Mouse (Mus musculus) forebrain, embryonic 15.5 days (tissue): ENCODE data around the gene Mcm3. TPM values are rescaled to one million over a fixed set of nuclear protein-coding genes. Genes with fewer than 3 reads are reported as not detected.
"Not testable (repeated sequence)": the region's sequence is repeated elsewhere in the genome, so short reads cannot be mapped to it uniquely, and the experiment has no call there.

Source experiments
- ATAC-seq: fragments of 200-750 bp; cut with Nextera tagmentation; replicated peaks from 2 replicates; pipeline ENCODE4 v1.8.0; 2017; ENCODE audit warnings: mild to moderate bottlenecking, moderate TSS enrichment, moderate library complexity
- H3K27ac ChIP-seq: fragments of 300-500 bp; sonication (generic); replicated peaks from 2 replicates; pipeline ENCODE4 v1.5.1; 2015; ENCODE audit warnings: mild to moderate bottlenecking, inconsistent platforms
- H3K27me3 ChIP-seq: fragments of 300-500 bp; sonication (generic); 2 replicates; pipeline ENCODE4 v1.6.1; 2015; ENCODE audit warnings: inconsistent platforms
- H3K36me3 ChIP-seq: fragments of 300-500 bp; sonication (generic); 2 replicates; pipeline ENCODE4 v1.6.1; 2015; ENCODE audit warnings: mild to moderate bottlenecking, inconsistent platforms
- H3K4me1 ChIP-seq: fragments of 300-500 bp; sonication (generic); 2 replicates; pipeline ENCODE4 v1.6.1; 2015; ENCODE audit warnings: inconsistent platforms
- H3K4me2 ChIP-seq: fragments of 300-500 bp; sonication (generic); replicated peaks from 2 replicates; pipeline ENCODE4 v1.6.1; 2015; ENCODE audit warnings: mild to moderate bottlenecking, inconsistent platforms
- H3K4me3 ChIP-seq: fragments of 300-500 bp; sonication (generic); 2 replicates; pipeline ENCODE4 v1.5.1; 2015; ENCODE audit warnings: mild to moderate bottlenecking, inconsistent platforms
- H3K9ac ChIP-seq: fragments of 300-500 bp; sonication (generic); replicated peaks from 2 replicates; pipeline ENCODE4 v1.6.1; 2015; ENCODE audit warnings: mild to moderate bottlenecking, inconsistent platforms
- H3K9me3 ChIP-seq: fragments of 300-500 bp; sonication (generic); 2 replicates; pipeline ENCODE4 v1.6.1; 2016; ENCODE audit warnings: inconsistent platforms
- WGBS: fragments of 180-500 bp; shearing (Covaris S2); methylation state at CpG from one replicate; pipeline ENCODE4 v1.1.7; 2015; ENCODE audit warnings: mixed read lengths; 5-methylcytosine and 5-hydroxymethylcytosine counted together
- polyA plus RNA-seq: library from polyadenylated mRNA; unstranded; fragments of >200 nt; fragmentation: Nextera tagmentation; extraction: Ambion mirVana; gene quantifications from 2 replicates; pipeline ENCODE4 v1.2.1, GENCODE M21; 2015

The Mcm3 gene
- polyA plus RNA-seq, 1 experiment from 2014 or later, result 51.8 TPM

DNA sequence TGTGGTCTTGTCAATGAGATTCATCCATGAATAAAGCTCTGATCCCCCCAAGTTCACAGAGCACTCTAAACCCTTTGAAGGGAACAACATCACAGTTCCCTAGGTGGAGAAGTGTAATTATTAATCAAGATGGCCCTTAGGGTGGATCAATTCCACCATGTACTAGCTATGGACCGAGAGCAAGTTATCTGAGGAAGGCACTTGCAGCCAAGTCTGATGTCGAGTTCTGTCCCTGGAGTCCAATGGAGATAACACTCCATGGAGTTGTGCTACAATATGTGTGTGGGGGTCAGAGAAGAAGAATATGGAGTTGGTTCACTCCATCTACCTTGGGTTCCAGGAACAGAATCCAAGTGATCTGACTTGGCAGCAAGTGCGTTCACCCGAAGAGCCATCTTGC lies 25.4 kb downstream of the Mcm3 start:
- Histone ChIP-seq H3K36me3 (no peaks in the 10 kb centered on the region), H3K4me2 (no peak overlapping the region), H3K9ac (no peak overlapping the region), H3K9me3 (no peaks in the 10 kb centered on the region), H3K27ac (no peak overlapping the region), H3K27me3 (no peaks in the 10 kb centered on the region), H3K4me3 (no peak overlapping the region), H3K4me1 (no peaks in the 10 kb centered on the region)
- ATAC-seq, result no peak
- 94% methylated on average over 4 of the region's 4 CpGs for WGBS

DNA sequence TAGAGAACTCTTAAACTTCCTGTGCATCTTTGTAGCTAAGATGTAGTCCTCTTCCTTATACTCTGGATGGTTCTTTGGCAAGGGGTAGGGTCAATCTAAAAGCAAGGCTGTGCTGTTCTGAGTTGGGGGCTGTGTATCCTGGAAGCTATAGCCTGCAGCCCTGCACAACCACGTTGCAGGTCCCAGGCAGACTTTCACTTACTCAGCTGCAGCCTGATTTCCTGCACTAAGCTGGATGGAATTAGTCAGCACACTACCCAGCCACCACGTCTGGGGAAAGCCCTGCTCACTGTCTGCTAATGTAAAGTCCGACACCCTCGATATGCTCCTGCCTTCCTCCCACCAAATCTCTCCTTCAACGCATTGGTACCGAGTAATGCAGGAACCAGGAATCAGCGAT lies 28.7 kb downstream of the Mcm3 start:
- ATAC-seq, result no peak
- Histone ChIP-seq H3K27me3 (no peaks in the 10 kb centered on the region), H3K4me1 (no peaks in the 10 kb centered on the region), H3K4me2 (no peak overlapping the region), H3K36me3 (no peaks in the 10 kb centered on the region), H3K4me3 (no peak overlapping the region), H3K9ac (no peak overlapping the region), H3K27ac (no peak overlapping the region), H3K9me3 (no peaks in the 10 kb centered on the region)
- WGBS, result 76% methylated on average over 7 of the region's 7 CpGs

GRCm38 (mm10) chr1:20790517-20790916 lies 29.6 kb downstream of the Mcm3 start, which contains the start of gene Il17f:
Gene Il17f, minus strand, starts transcription at chr1:20790617.
- H3K4me1 ChIP-seq, H3K9me3 ChIP-seq, ATAC-seq, H3K4me2 ChIP-seq, H3K36me3 ChIP-seq, H3K9ac ChIP-seq, H3K27ac ChIP-seq, H3K4me3 ChIP-seq, H3K27me3 ChIP-seq: not testable (repeated sequence)
- WGBS, result 100% methylated on average over 1 of the region's 1 CpGs

DNA sequence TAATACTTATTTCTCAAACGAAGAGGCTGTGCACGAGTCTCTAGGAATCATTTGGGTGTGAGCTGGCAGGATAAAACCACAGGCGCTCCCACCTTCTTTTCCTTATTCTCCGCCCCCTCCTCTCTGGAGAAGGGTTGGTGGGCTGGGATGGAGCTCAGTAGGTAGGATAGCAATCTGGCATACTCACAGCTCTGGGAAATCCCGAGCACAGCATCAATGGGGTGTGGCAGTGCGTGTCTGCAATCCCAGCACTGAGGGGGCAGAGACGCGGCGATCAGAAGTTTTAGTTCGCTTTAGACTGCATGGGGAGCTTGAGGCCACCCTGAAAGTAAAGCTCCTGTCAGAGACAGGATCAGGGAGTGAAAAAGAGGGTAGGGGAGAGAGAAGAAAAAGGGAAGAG lies 31.7 kb downstream of the Mcm3 start:
- 42% methylated on average over 10 of the region's 10 CpGs for WGBS

DNA sequence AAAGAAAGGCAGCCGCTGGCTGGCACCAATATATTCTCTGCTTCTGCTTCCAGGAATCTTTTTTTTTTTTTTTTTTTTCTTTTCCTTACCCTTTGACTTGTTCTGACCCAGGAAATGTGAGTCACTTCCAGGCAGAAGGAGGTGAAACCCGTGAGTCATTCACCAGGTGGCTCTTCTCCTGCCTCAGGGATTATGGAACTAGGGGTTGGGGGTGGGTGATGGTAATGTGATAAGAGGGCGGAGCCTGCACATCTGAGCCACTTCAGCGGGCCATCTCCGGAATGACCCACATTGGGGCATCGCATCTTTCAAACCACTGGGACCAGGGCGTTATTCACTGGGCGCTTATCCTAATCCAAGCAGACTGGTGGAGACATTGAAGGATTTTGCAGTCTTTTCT lies 33.1 kb downstream of the Mcm3 start:
- no peak for ATAC-seq
- no peak overlapping the region for H3K4me3 ChIP-seq
- H3K27ac ChIP-seq, result no peak overlapping the region
- WGBS, result 64% methylated on average over 8 of the region's 8 CpGs
- no peak overlapping the region for H3K9ac ChIP-seq
- H3K36me3 ChIP-seq, result no peaks in the 10 kb centered on the region
- H3K9me3 ChIP-seq, result no peaks in the 10 kb centered on the region
- no peaks in the 10 kb centered on the region for H3K4me1 ChIP-seq
- H3K4me2 ChIP-seq, result no peak overlapping the region
- H3K27me3 ChIP-seq, result no peaks in the 10 kb centered on the region

More for the DNA sequence above, 31.7 kb downstream of the Mcm3 start:
- Histone ChIP-seq H3K27ac (no peak overlapping the region), H3K9ac (no peak overlapping the region), H3K4me1 (no peaks in the 10 kb centered on the region), H3K4me2 (no peak overlapping the region), H3K36me3 (no peaks in the 10 kb centered on the region), H3K27me3 (no peaks in the 10 kb centered on the region), H3K9me3 (no peaks in the 10 kb centered on the region), H3K4me3 (no peak overlapping the region)
- no peak for ATAC-seq

GRCm38 (mm10) chr1:20778366-20778765 lies 41.7 kb downstream of the Mcm3 start:
- no peak overlapping the region for H3K4me2 ChIP-seq
- 74% methylated on average over 2 of the region's 2 CpGs for WGBS
- no peaks in the 10 kb centered on the region for H3K9me3 ChIP-seq
- H3K27me3 ChIP-seq, result no peaks in the 10 kb centered on the region
- no peaks in the 10 kb centered on the region for H3K4me1 ChIP-seq
- H3K9ac ChIP-seq, result no peak overlapping the region
- H3K4me3 ChIP-seq, result no peak overlapping the region
- H3K36me3 ChIP-seq, result no peaks in the 10 kb centered on the region
- ATAC-seq, result no peak
- no peak overlapping the region for H3K27ac ChIP-seq

- WGBS, result 82% methylated on average over 4 of the region's 4 CpGs
- not testable (repeated sequence) for ATAC-seq
These were observed 45.9 kb downstream of the Mcm3 start for GRCm38 (mm10) chr1:20774026-20774730.

DNA sequence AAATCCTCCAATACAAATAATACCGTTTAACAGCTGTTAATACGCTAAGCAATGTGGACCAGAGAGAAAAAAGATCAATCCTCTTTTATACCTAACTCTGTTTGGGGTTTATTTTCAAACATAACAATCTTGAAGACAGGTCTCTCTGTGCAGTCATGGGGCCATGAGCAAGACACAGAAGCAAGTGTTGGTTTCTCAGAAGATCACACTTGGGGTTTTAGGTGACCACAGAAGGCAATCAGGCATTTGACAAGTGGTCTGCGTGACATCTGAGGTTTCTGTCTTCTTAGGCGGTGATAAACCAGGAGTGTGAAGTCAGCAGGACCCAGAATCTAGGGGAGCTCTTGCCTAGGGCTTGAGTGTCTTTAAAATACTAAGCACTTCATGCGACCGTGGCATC lies 53.6 kb downstream of the Mcm3 start:
- no peaks in the 10 kb centered on the region for H3K27me3 ChIP-seq
- H3K27ac ChIP-seq, result no peak overlapping the region
- H3K4me1 ChIP-seq, result no peaks in the 10 kb centered on the region
- H3K9me3 ChIP-seq, result no peaks in the 10 kb centered on the region
- no peak overlapping the region for H3K9ac ChIP-seq
- no peak overlapping the region for H3K4me3 ChIP-seq
- H3K36me3 ChIP-seq, result no peaks in the 10 kb centered on the region
- 84% methylated on average over 6 of the region's 6 CpGs for WGBS
- ATAC-seq, result no peak
- H3K4me2 ChIP-seq, result no peak overlapping the region

More at GRCm38 (mm10) chr1:20774026-20774730, 45.9 kb downstream of the Mcm3 start:
- not testable (repeated sequence) for H3K36me3 ChIP-seq, H3K4me2 ChIP-seq, H3K27ac ChIP-seq, H3K4me3 ChIP-seq, H3K4me1 ChIP-seq, H3K27me3 ChIP-seq, H3K9me3 ChIP-seq, H3K9ac ChIP-seq

DNA sequence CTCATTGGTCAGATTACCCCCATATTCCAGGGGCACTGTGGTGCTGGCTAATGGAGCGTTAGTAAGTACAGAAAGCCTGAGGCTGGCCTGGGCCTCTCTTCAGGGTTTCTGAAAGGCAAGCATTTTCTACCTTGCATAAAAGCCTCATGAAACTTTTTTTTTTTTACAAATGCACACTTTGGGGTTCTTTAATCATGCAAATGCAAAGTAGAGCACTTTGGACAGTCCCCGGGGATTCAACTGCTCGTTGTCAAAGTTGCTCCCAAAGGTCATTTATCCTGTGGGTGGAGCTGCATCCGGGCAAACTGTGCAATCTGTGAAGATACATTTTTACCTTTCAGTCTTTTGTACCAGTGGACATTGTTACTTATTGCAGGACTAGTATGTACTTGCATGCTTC lies 58.7 kb downstream of the Mcm3 start:
- no peak overlapping the region for H3K9ac ChIP-seq
- WGBS, result 33% methylated on average over 4 of the region's 4 CpGs
- no peaks in the 10 kb centered on the region for H3K4me1 ChIP-seq
- no peak overlapping the region for H3K4me3 ChIP-seq
- no peaks in the 10 kb centered on the region for H3K27me3 ChIP-seq
- H3K27ac ChIP-seq, result no peak overlapping the region
- no peak for ATAC-seq
- no peaks in the 10 kb centered on the region for H3K36me3 ChIP-seq
- H3K4me2 ChIP-seq, result no peak overlapping the region
- H3K9me3 ChIP-seq, result no peaks in the 10 kb centered on the region

- H3K9me3 ChIP-seq, result no peaks in the 10 kb centered on the region
- 91% methylated on average over 5 of the region's 5 CpGs for WGBS
- H3K9ac ChIP-seq, result no peak overlapping the region
- no peak overlapping the region for H3K4me2 ChIP-seq
- H3K36me3 ChIP-seq, result no peaks in the 10 kb centered on the region
- no peak for ATAC-seq
- no peaks in the 10 kb centered on the region for H3K4me1 ChIP-seq
- H3K27me3 ChIP-seq, result no peaks in the 10 kb centered on the region
- no peak overlapping the region for H3K27ac ChIP-seq
- H3K4me3 ChIP-seq, result no peak overlapping the region
These were observed 59.8 kb downstream of the Mcm3 start for GRCm38 (mm10) chr1:20760331-20760730.

GRCm38 (mm10) chr1:20759799-20760198 lies 60.3 kb downstream of the Mcm3 start:
- H3K27me3 ChIP-seq, result no peaks in the 10 kb centered on the region
- no peak for ATAC-seq
- H3K4me2 ChIP-seq, result no peak overlapping the region
- H3K27ac ChIP-seq, result no peak overlapping the region
- H3K36me3 ChIP-seq, result no peaks in the 10 kb centered on the region
- no peak overlapping the region for H3K4me3 ChIP-seq
- H3K9ac ChIP-seq, result no peak overlapping the region
- H3K4me1 ChIP-seq, result no peaks in the 10 kb centered on the region
- H3K9me3 ChIP-seq, result no peaks in the 10 kb centered on the region
- WGBS, result 92% methylated on average over 10 of the region's 10 CpGs

- no peak overlapping the region for H3K9ac ChIP-seq
These were observed 62.5 kb downstream of the Mcm3 start for GRCm38 (mm10) chr1:20757586-20757985.

DNA sequence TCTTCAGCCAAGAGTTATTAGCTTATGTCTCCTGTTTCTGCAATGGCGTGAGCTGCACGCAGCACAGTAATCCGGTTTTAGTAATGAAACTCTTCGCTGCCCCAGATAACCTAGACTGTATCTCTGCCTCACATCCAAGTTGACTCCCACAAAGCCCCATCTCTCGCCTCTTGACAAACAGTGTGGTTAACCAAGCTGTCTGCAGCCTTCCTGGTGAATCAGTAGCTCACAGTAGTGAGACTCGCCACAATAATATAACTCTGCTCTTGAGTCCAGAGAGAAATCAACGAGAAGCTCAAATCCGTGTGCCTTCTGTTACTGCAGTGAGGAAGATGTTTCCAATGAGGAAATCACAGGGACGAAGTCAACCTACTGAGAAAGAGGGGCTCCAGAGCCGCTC lies 65.7 kb downstream of the Mcm3 start:
- H3K4me2 ChIP-seq, result no peak overlapping the region
- ATAC-seq, result no peak
- H3K9me3 ChIP-seq, result no peaks in the 10 kb centered on the region
- H3K36me3 ChIP-seq, result no peaks in the 10 kb centered on the region
- no peak overlapping the region for H3K9ac ChIP-seq
- H3K4me1 ChIP-seq, result no peaks in the 10 kb centered on the region
- H3K4me3 ChIP-seq, result no peak overlapping the region
- 91% methylated on average over 10 of the region's 10 CpGs for WGBS
- no peaks in the 10 kb centered on the region for H3K27me3 ChIP-seq
- no peak overlapping the region for H3K27ac ChIP-seq

More at GRCm38 (mm10) chr1:20757586-20757985, 62.5 kb downstream of the Mcm3 start:
- Histone ChIP-seq H3K36me3 (no peaks in the 10 kb centered on the region), H3K27me3 (no peaks in the 10 kb centered on the region), H3K9me3 (no peaks in the 10 kb centered on the region), H3K4me2 (no peak overlapping the region), H3K27ac (no peak overlapping the region), H3K4me3 (no peak overlapping the region), H3K4me1 (no peaks in the 10 kb centered on the region)
- ATAC-seq, result no peak
- WGBS, result 90% methylated on average over 3 of the region's 3 CpGs
